Mouse (Mus musculus) olfactory bulb, adult 2 months (tissue): ENCODE data around the gene Rasgef1b.

Experiments
- CTCF ChIP-seq: fragments of 200-500 bp; IDR thresholded peaks from 2 replicates; pipeline ENCODE4 v1.5.1; 2012; ENCODE audit warnings: low read depth, mild to moderate bottlenecking, low read length, moderate library complexity; ENCODE audit not compliant: insufficient read depth
- POLR2A ChIP-seq: fragments of 200-500 bp; IDR thresholded peaks from 2 replicates; pipeline ENCODE4 v1.6.1; 2012; ENCODE audit warnings: mild to moderate bottlenecking, low read depth, low read length, moderate library complexity; ENCODE audit not compliant: insufficient read depth

DNA sequence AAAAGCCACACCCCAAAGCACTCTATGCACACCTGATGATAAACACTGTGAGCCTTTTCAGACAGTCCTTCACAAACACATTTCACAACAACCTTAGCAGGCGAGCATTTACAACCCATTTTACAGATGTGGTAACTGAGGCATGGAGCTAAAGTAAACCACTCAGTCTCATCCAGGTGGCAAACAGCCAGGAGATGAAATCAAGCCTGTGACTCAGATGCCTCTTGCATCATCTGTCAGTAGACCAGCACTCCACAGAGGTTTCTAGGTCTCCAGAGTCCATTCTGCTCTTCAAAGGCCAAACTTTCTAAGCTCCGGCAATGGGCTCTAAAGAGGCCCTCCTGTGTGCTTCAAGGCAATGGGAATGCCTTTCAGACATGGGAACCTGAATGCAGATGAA is 396.8 kb downstream of the Rasgef1b start:
- TF ChIP-seq POLR2A (no peak), CTCF (no peak)
